Mouse (Mus musculus) gastrocnemius, postnatal 10 days (tissue): ENCODE results near the gene Cdk18. TPM values are rescaled to one million over a fixed set of nuclear protein-coding genes. Genes with fewer than 3 reads are reported as not detected.

Source experiments
- DNase-seq: peaks from one replicate; pipeline ENCODE4 v3.0.0; 2021; ENCODE audit warnings: mixed read lengths
- total RNA-seq, 2 experiments: library from RNA; stranded (reverse); gene quantifications; 2 replicates each; pipeline ENCODE4 v1.2.3; 2021

Gene Cdk18
- total RNA-seq, 2 experiments from 2014 or later = 1.2 to 2.3 TPM

- no peak for DNase-seq
These were observed 76.4 kb downstream of the Cdk18 start for GRCm38 (mm10) chr1:132063096-132063495.

Other genes with a start within 250 kb of the Cdk18 start
- gene Nucks1, start 229.2 kb downstream of the Cdk18 start, total RNA-seq = 100 to 1,000 TPM; 102 to 105 TPM
- 1 to 10 TPM in 1 of 2 experiments, under 1 TPM in 1; 0.87 to 1.7 TPM for gene Slc45a3, start 176.7 kb downstream of the Cdk18 start, total RNA-seq
- 10 to 100 TPM; 76.7 to 86.1 TPM for gene Elk4, start 132.1 kb downstream of the Cdk18 start, total RNA-seq
- gene Mfsd4a, start 71.6 kb downstream of the Cdk18 start, total RNA-seq = 1 to 10 TPM; 1.4 to 1.8 TPM
- not detected for gene Lemd1, start 51.7 kb upstream of the Cdk18 start, total RNA-seq
- gene AC124108.1, start 51.8 kb upstream of the Cdk18 start, total RNA-seq = under 1 TPM in 1 of 2 experiments, not detected in 1; 0.05 TPM
- not detected for gene Gm10188, start 90.1 kb upstream of the Cdk18 start, total RNA-seq
- under 1 TPM; 0.45 to 0.52 TPM for gene Klhdc8a, start 158.9 kb upstream of the Cdk18 start, total RNA-seq
- gene Nuak2, start 176.4 kb upstream of the Cdk18 start, total RNA-seq = 1 to 10 TPM; 2.0 to 2.2 TPM